Mouse (Mus musculus) embryonic fibroblast, embryonic 13.5 days (primary cell): ENCODE results near the gene B4galt1.

Experiments used
- CTCF ChIP-seq: IDR thresholded peaks from 2 replicates; pipeline ENCODE4 v1.5.1; 2011; ENCODE audit warnings: mild to moderate bottlenecking, control low read depth, low read length, moderate library complexity, borderline replicate concordance; ENCODE audit not compliant: insufficient read depth
- POLR2A ChIP-seq: IDR thresholded peaks from 2 replicates; pipeline ENCODE4 v1.6.1; 2011; ENCODE audit warnings: low read depth, mild to moderate bottlenecking, control low read depth, low read length, moderate library complexity

- no peak for TF ChIP-seq POLR2A
- no peak for TF ChIP-seq CTCF
These were observed 4.3 kb downstream of the B4galt1 start for GRCm38 (mm10) chr4:40849518-40849917.
